Mouse (Mus musculus) liver, embryonic 13.5 days (tissue): ENCODE measurements around the gene Cep295nl. TPM values are rescaled to one million over a fixed set of nuclear protein-coding genes. Genes with fewer than 3 reads are reported as not detected.
A peak's percentile ranks its signal among the peaks of the same experiment; 100 is the strongest.

Experiments
- ATAC-seq: fragments of 200-750 bp; cut with Nextera tagmentation; 2 replicates; pipeline ENCODE4 v1.8.0; 2017; ENCODE audit warnings: low read depth, mild to moderate bottlenecking, moderate number of reproducible peaks, moderate library complexity
- DNase-seq: peaks from one replicate; pipeline ENCODE4 v3.0.0; 2022
- H3K27ac ChIP-seq: fragments of 300-500 bp; sonication (generic); 2 replicates; pipeline ENCODE4 v1.5.1; 2015; ENCODE audit warnings: moderate library complexity, mild to moderate bottlenecking, inconsistent platforms
- H3K27me3 ChIP-seq: fragments of 300-500 bp; sonication (generic); 2 replicates; pipeline ENCODE4 v1.6.1; 2015; ENCODE audit warnings: mild to moderate bottlenecking, inconsistent platforms
- H3K36me3 ChIP-seq: fragments of 300-500 bp; sonication (generic); 2 replicates; pipeline ENCODE4 v1.6.1; 2015; ENCODE audit warnings: mild to moderate bottlenecking, inconsistent platforms
- H3K4me1 ChIP-seq: fragments of 300-500 bp; sonication (generic); replicated peaks from 2 replicates; pipeline ENCODE4 v1.6.1; 2015; ENCODE audit warnings: inconsistent platforms
- H3K4me2 ChIP-seq: fragments of 300-500 bp; sonication (generic); 2 replicates; pipeline ENCODE4 v1.6.1; 2015; ENCODE audit warnings: inconsistent platforms, mild to moderate bottlenecking, moderate library complexity
- H3K4me3 ChIP-seq: fragments of 300-500 bp; sonication (generic); replicated peaks from 2 replicates; pipeline ENCODE4 v1.5.1; 2015; ENCODE audit warnings: mild to moderate bottlenecking, inconsistent platforms
- H3K9ac ChIP-seq: fragments of 300-500 bp; sonication (generic); 2 replicates; pipeline ENCODE4 v1.6.1; 2015; ENCODE audit warnings: mild to moderate bottlenecking, inconsistent platforms
- H3K9me3 ChIP-seq: fragments of 300-500 bp; sonication (generic); replicated peaks from 2 replicates; pipeline ENCODE4 v1.6.1; 2016; ENCODE audit warnings: inconsistent platforms
- WGBS: fragments of 180-500 bp; shearing (Covaris S2); methylation state at CpG from one replicate; pipeline ENCODE4 v1.1.7; 2015; ENCODE audit not compliant: insufficient replicate concordance; 5-methylcytosine and 5-hydroxymethylcytosine counted together
- polyA plus RNA-seq: library from polyadenylated mRNA; unstranded; fragments of >200 nt; fragmentation: Nextera tagmentation; extraction: Ambion mirVana; gene quantifications from 2 replicates; pipeline ENCODE4 v1.2.1, GENCODE M21; 2015

Gene Cep295nl
- polyA plus RNA-seq, 1 experiment from 2014 or later, result not detected

GRCm38 (mm10) chr11:118354636-118355191, 12.4 kb upstream of the Cep295nl start:
- peaks cover 13% of the 10 kb centered on the region for H3K4me1 ChIP-seq
- DNase-seq (no peak), ATAC-seq (no peak)
- WGBS, result 2% methylated on average over 44 of the region's 47 CpGs
- no peak overlapping the region for H3K27ac ChIP-seq
- H3K27me3 ChIP-seq, result peaks cover 42% of the 10 kb centered on the region
- no peaks in the 10 kb centered on the region for H3K36me3 ChIP-seq
- H3K9me3 ChIP-seq, result no peaks in the 10 kb centered on the region
- peak overlapping the region; percentile 66 for H3K4me2 ChIP-seq
- peak overlapping the region; percentile 54 for H3K4me3 ChIP-seq
- H3K9ac ChIP-seq, result peak overlapping the region; percentile 63

GRCm38 (mm10) chr11:118349494-118349893, 7.2 kb upstream of the Cep295nl start:
- H3K4me1 ChIP-seq, result peaks cover 24% of the 10 kb centered on the region
- WGBS, result 68% methylated on average over 5 of the region's 5 CpGs
- H3K27me3 ChIP-seq, result peaks cover 23% of the 10 kb centered on the region
- no peaks in the 10 kb centered on the region for H3K9me3 ChIP-seq
- no peak overlapping the region for H3K4me2 ChIP-seq
- ATAC-seq (no peak), DNase-seq (no peak)
- H3K27ac ChIP-seq, result no peak overlapping the region
- no peak overlapping the region for H3K4me3 ChIP-seq
- H3K36me3 ChIP-seq, result no peaks in the 10 kb centered on the region
- H3K9ac ChIP-seq, result no peak overlapping the region

- no peak overlapping the region for H3K4me2 ChIP-seq
- H3K27me3 ChIP-seq, result peaks cover 17% of the 10 kb centered on the region
- H3K9me3 ChIP-seq, result no peaks in the 10 kb centered on the region
- 14% methylated on average over 5 of the region's 5 CpGs for WGBS
- no peaks in the 10 kb centered on the region for H3K36me3 ChIP-seq
- H3K4me3 ChIP-seq, result no peak overlapping the region
- H3K4me1 ChIP-seq, result peaks cover 23% of the 10 kb centered on the region
- no peak for DNase-seq
- no peak overlapping the region for H3K27ac ChIP-seq
- no peak overlapping the region for H3K9ac ChIP-seq
- ATAC-seq, result peak; percentile 36; the same call in 1 of the 2 replicates
These were observed 6.6 kb upstream of the Cep295nl start for GRCm38 (mm10) chr11:118348877-118349276.

- DNase-seq (no peak), ATAC-seq (no peak)
- no peak overlapping the region for H3K9ac ChIP-seq
- H3K4me2 ChIP-seq, result no peak overlapping the region
- 12% methylated on average over 3 of the region's 3 CpGs for WGBS
- no peak overlapping the region for H3K4me3 ChIP-seq
- H3K27me3 ChIP-seq, result peaks cover 12% of the 10 kb centered on the region; the same call in 1 of the 2 replicates
- H3K27ac ChIP-seq, result no peak overlapping the region
- no peaks in the 10 kb centered on the region for H3K36me3 ChIP-seq
- peaks cover 22% of the 10 kb centered on the region for H3K4me1 ChIP-seq
- H3K9me3 ChIP-seq, result no peaks in the 10 kb centered on the region
These were observed 6.1 kb upstream of the Cep295nl start for GRCm38 (mm10) chr11:118348419-118348818.

GRCm38 (mm10) chr11:118347911-118348310, 5.6 kb upstream of the Cep295nl start:
- Histone ChIP-seq H3K9me3 (no peaks in the 10 kb centered on the region), H3K9ac (no peak overlapping the region), H3K4me3 (no peak overlapping the region), H3K27me3 (peaks cover 7% of the 10 kb centered on the region; the same call in 1 of the 2 replicates), H3K36me3 (no peaks in the 10 kb centered on the region), H3K4me2 (no peak overlapping the region), H3K27ac (no peak overlapping the region), H3K4me1 (peaks cover 20% of the 10 kb centered on the region)
- 78% methylated on average over 12 of the region's 12 CpGs for WGBS
- DNase-seq (no peak), ATAC-seq (no peak)

- DNase-seq (no peak), ATAC-seq (no peak)
- H3K4me3 ChIP-seq, result no peak overlapping the region
- H3K4me1 ChIP-seq, result peaks cover 20% of the 10 kb centered on the region
- no peak overlapping the region for H3K27ac ChIP-seq
- H3K4me2 ChIP-seq, result no peak overlapping the region
- no peaks in the 10 kb centered on the region for H3K36me3 ChIP-seq
- no peak overlapping the region for H3K9ac ChIP-seq
- H3K9me3 ChIP-seq, result no peaks in the 10 kb centered on the region
- peaks cover 4% of the 10 kb centered on the region; the same call in 1 of the 2 replicates for H3K27me3 ChIP-seq
- 77% methylated on average over 2 of the region's 2 CpGs for WGBS
These were observed 5.1 kb upstream of the Cep295nl start for GRCm38 (mm10) chr11:118347391-118347790.

GRCm38 (mm10) chr11:118346395-118347096, 4.2 kb upstream of the Cep295nl start:
- H3K4me2 ChIP-seq, result no peak overlapping the region
- ATAC-seq, result no peak
- H3K27ac ChIP-seq, result no peak overlapping the region
- H3K9me3 ChIP-seq, result no peaks in the 10 kb centered on the region
- H3K36me3 ChIP-seq, result no peaks in the 10 kb centered on the region
- H3K4me3 ChIP-seq, result no peak overlapping the region
- H3K27me3 ChIP-seq, result no peaks in the 10 kb centered on the region; the same call in 1 of the 2 replicates
- WGBS, result 70% methylated on average over 8 of the region's 8 CpGs
- DNase-seq, result no peak
- no peak overlapping the region for H3K9ac ChIP-seq
- peaks cover 20% of the 10 kb centered on the region for H3K4me1 ChIP-seq

- DNase-seq (no peak), ATAC-seq (no peak)
- 46% methylated on average over 4 of the region's 4 CpGs for WGBS
- H3K9me3 ChIP-seq, result no peaks in the 10 kb centered on the region
- H3K4me1 ChIP-seq, result peaks cover 20% of the 10 kb centered on the region
- H3K36me3 ChIP-seq, result no peaks in the 10 kb centered on the region
- H3K4me2 ChIP-seq, result no peak overlapping the region
- H3K4me3 ChIP-seq, result no peak overlapping the region
- H3K9ac ChIP-seq, result no peak overlapping the region
- no peaks in the 10 kb centered on the region; the same call in 1 of the 2 replicates for H3K27me3 ChIP-seq
- no peak overlapping the region for H3K27ac ChIP-seq
These were observed 3.4 kb upstream of the Cep295nl start for GRCm38 (mm10) chr11:118345693-118346092.

GRCm38 (mm10) chr11:118343629-118344028, 1.3 kb upstream of the Cep295nl start:
- Histone ChIP-seq H3K9ac (no peak overlapping the region), H3K4me2 (no peak overlapping the region), H3K4me3 (no peak overlapping the region), H3K36me3 (no peaks in the 10 kb centered on the region), H3K27me3 (no peaks in the 10 kb centered on the region; the same call in 1 of the 2 replicates), H3K9me3 (no peaks in the 10 kb centered on the region), H3K27ac (no peak overlapping the region), H3K4me1 (peaks cover 11% of the 10 kb centered on the region)
- WGBS, result 64% methylated on average over 2 of the region's 2 CpGs
- DNase-seq (no peak), ATAC-seq (no peak)

GRCm38 (mm10) chr11:118337491-118338168, 4.7 kb downstream of the Cep295nl start:
- H3K27ac ChIP-seq, result no peak overlapping the region
- no peaks in the 10 kb centered on the region; the same call in 1 of the 2 replicates for H3K27me3 ChIP-seq
- no peak overlapping the region for H3K9ac ChIP-seq
- no peaks in the 10 kb centered on the region for H3K36me3 ChIP-seq
- no peak overlapping the region for H3K4me3 ChIP-seq
- WGBS, result 47% methylated on average over 8 of the region's 8 CpGs
- H3K9me3 ChIP-seq, result no peaks in the 10 kb centered on the region
- DNase-seq (no peak), ATAC-seq (no peak)
- H3K4me2 ChIP-seq, result no peak overlapping the region
- no peaks in the 10 kb centered on the region for H3K4me1 ChIP-seq

GRCm38 (mm10) chr11:118333431-118333830, 8.9 kb downstream of the Cep295nl start:
- ATAC-seq, result no peak
- H3K4me3 ChIP-seq, result no peak overlapping the region
- no peaks in the 10 kb centered on the region for H3K27me3 ChIP-seq
- H3K4me2 ChIP-seq, result no peak overlapping the region
- no peaks in the 10 kb centered on the region for H3K36me3 ChIP-seq
- no peaks in the 10 kb centered on the region for H3K9me3 ChIP-seq
- H3K9ac ChIP-seq, result no peak overlapping the region
- H3K27ac ChIP-seq, result no peak overlapping the region
- 75% methylated on average over 17 of the region's 17 CpGs for WGBS
- DNase-seq, result no peak
- H3K4me1 ChIP-seq, result no peaks in the 10 kb centered on the region
